Mouse (Mus musculus): ENCODE measurements around the gene Cldn1. TPM values are rescaled to one million over a fixed set of nuclear protein-coding genes. Genes with fewer than 3 reads are reported as not detected.

Cldn1 gene
- total RNA-seq, 4 experiments from 2014 or later = 1.2 to 2.7 (median 2.1) TPM

Other genes with a start within 250 kb of the Cldn1 start
- not detected for gene Cldn16, start 91.3 kb upstream of the Cldn1 start, total RNA-seq (2022)
- gene Tmem207, start 154.9 kb upstream of the Cldn1 start, total RNA-seq (2022) = not detected
- 10 to 100 TPM; 31.5 to 35.6 (median 34.4) TPM for gene Il1rap, start 209.9 kb upstream of the Cldn1 start, total RNA-seq (2022)

Measured in left cerebral cortex, adult 8-10 months (tissue).